Mouse (Mus musculus): ENCODE measurements around the gene Polm.

GRCm38 (mm10) chr11:5879905-5880304 is 42.1 kb upstream of the Polm start:
- TF ChIP-seq TAL1 (IDR thresholded peaks at IDR 0.05; ENCODE audit: low read length) (no peak), GATA1 (IDR thresholded peaks at IDR 0.05; ENCODE audit: low read length) (no peak)

Measured in erythroblast, embryonic 14.5 days (primary cell).